Mouse (Mus musculus) liver, adult (tissue): Measurements from ENCODE around the gene Ide.
A peak's percentile ranks its signal among the peaks of the same experiment; 100 is the strongest.

Experiments used
- GATA4 ChIP-seq: IDR thresholded peaks from 2 replicates; pipeline ENCODE4 v1.6.1; 2014; ENCODE audit warnings: mild to moderate bottlenecking, low read length; ENCODE audit not compliant: insufficient replicate concordance

Gene Ide

GRCm38 (mm10) chr19:37248199-37248598 is 89.5 kb downstream of the Ide start:
- no peak for TF ChIP-seq GATA4

GRCm38 (mm10) chr19:37246859-37247258 is 90.8 kb downstream of the Ide start:
- TF ChIP-seq GATA4, result no peak

- TF ChIP-seq GATA4, result 0 out of 2 replicates have a peak, but pooled peaks have one; percentile 9
Measured at GRCm38 (mm10) chr19:37242707-37243106, 94.9 kb downstream of the Ide start.

GRCm38 (mm10) chr19:37241201-37241600 is 96.5 kb downstream of the Ide start:
- no peak for TF ChIP-seq GATA4

- TF ChIP-seq GATA4, result no peak
Measured at GRCm38 (mm10) chr19:37239096-37239495, 98.6 kb downstream of the Ide start.

- no peak for TF ChIP-seq GATA4
Measured at GRCm38 (mm10) chr19:37238651-37239050, 99.0 kb downstream of the Ide start.

- TF ChIP-seq GATA4, result no peak
Measured at GRCm38 (mm10) chr19:37237712-37238437, 99.8 kb downstream of the Ide start.

- TF ChIP-seq GATA4, result no peak
Measured at GRCm38 (mm10) chr19:37237306-37237705, 100.3 kb downstream of the Ide start.

GRCm38 (mm10) chr19:37235818-37236217 is 101.8 kb downstream of the Ide start:
- no peak for TF ChIP-seq GATA4

- TF ChIP-seq GATA4, result no peak
Measured at GRCm38 (mm10) chr19:37233561-37234539, 103.8 kb downstream of the Ide start.

- no peak for TF ChIP-seq GATA4
Measured at GRCm38 (mm10) chr19:37225197-37225862, 112.3 kb downstream of the Ide start.
